Mouse (Mus musculus) c-Kit-positive CD71-positive TER-119-negative erythroid progenitor cells, embryonic 14.5 days (primary cell): ENCODE results near the gene Cdk2.
A peak's percentile ranks its signal among the peaks of the same experiment; 100 is the strongest.

Experiments used
- DNase-seq: peaks from one replicate; pipeline ENCODE4 v3.0.0-alpha.2; 2013; ENCODE audit warnings: low read depth

Gene Cdk2

DNA sequence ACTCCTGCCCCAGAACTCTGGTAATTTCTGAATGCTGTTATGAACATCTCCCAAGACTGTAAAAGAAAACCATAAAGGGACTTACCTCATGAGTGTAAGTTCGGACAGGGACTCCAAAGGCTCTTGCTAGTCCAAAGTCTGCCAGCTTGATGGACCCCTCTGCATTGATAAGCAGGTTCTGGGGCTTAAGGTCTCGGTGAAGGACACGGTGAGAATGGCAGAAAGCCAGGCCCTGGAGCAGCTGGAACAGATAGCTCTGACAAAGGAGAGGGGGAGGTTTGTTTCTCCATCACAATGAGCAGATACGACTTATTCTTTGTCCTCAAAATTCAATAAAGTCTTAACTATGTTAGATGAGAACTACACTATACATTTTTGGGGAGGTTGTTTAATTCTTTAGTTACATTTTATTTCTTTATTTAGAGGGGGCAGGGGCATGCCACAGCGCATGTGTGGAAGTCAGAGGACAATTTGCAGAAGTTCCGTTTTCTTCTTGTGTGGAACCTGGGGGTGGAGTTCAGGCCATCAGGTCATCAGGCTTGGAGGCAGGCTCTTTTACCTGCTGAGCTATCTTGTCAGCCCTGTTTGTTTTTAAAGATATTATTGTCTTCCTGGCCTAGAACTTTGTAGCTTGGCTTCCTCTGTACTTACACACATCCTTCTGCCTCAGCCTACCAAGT lies 2.4 kb downstream of the Cdk2 start:
- DNase-seq, result no peak

GRCm38 (mm10) chr10:128700712-128701111 lies 4.1 kb downstream of the Cdk2 start:
- no peak for DNase-seq

DNA sequence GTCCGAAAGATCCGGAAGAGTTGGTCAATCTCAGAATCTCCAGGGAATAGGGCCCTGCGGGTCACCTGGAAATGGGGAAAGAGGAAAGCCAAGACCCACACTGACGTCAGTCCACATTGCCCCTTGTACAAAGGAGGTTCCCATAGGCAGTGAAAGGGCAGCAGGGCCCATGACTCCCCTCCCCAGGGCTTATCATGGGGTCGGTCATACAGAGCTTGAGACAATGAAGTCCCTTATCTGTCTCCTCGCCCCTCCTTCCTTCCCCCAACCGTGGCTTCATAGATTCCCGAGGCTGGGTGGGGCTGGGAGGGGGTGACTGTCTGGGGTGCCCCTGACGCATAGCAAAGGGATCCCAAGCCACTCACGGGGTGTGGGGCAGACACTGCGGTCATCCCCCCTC lies 5.2 kb downstream of the Cdk2 start:
- no peak for DNase-seq

GRCm38 (mm10) chr10:128699006-128699405 lies 5.8 kb downstream of the Cdk2 start:
- DNase-seq, result no peak

GRCm38 (mm10) chr10:128697072-128697725 lies 7.6 kb downstream of the Cdk2 start:
- DNase-seq, result no peak

DNA sequence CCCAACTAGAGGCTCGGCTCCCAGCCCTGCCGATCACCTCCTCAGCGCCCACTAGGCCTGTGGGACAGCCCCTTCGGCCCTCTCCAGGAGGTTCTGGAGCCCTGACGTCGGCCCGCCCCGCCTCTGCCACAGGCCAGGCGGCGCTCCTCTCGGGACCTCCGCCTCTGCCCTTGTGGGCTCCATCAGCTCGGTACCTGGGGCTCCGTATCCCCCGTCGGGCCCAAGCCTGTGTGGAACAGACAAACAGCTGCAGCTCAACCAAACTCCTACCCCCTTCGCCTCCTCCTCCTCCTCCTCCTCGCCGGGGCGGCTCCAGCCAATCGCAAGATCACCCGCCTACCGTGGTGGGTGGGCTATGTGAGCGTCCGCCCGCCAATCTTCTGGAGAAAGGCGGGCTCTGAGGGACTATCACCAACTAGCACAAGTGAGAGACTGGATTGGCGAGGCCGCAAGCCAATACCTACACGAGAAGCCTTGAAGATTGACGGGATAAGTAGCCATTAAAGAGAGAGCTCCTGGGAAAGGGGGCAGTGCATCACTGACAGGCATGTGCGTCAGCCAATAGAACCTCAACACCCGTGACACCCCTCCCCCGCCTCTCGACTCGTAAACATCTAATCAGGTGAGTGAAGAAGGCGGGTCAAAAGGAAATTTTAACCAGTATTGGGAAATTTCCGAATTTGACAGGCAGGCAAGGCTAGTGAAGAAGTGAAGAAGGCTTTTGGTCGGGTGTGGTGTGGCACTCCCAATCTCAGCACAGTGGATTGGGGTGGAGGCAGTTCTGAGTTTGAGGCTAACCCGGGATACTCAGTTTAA lies 8.6 kb downstream of the Cdk2 start, which contains the start of gene Rab5b:
Rab5b (minus strand) TSS at position 273 of the 816 bp plus-strand sequence.
- DNase-seq, result peak; percentile 97

DNA sequence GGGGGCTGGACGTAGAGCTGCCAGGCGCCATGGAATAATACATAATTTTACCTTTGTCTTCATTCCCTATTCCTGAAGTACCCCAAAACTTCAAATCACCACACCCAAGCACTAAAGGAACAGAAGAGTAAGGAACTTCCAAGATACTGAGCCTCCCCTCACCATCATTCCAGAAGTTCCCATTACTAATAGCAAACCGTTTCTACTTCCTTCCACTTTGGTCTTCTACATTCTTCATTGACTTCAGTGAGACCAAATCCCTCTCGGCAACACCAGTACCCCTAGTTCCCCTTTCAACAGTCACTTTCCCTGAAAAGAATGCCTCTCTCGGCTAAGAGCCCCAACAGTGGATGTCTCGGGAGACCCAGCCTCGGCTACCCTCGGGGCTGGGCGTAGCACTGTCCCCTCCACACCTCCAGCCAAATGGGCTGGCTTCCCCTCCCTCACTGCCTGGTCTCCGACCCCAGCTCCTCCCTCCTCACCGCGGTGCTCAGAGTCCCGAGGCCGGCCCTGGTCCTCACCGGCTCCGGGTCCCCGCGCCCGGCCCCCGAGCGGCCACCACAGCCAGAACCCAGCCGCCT lies 9.3 kb downstream of the Cdk2 start:
- DNase-seq, result peak; percentile 21

GRCm38 (mm10) chr10:128674469-128675008 lies 30.3 kb downstream of the Cdk2 start:
- DNase-seq, result peak; percentile 58

DNA sequence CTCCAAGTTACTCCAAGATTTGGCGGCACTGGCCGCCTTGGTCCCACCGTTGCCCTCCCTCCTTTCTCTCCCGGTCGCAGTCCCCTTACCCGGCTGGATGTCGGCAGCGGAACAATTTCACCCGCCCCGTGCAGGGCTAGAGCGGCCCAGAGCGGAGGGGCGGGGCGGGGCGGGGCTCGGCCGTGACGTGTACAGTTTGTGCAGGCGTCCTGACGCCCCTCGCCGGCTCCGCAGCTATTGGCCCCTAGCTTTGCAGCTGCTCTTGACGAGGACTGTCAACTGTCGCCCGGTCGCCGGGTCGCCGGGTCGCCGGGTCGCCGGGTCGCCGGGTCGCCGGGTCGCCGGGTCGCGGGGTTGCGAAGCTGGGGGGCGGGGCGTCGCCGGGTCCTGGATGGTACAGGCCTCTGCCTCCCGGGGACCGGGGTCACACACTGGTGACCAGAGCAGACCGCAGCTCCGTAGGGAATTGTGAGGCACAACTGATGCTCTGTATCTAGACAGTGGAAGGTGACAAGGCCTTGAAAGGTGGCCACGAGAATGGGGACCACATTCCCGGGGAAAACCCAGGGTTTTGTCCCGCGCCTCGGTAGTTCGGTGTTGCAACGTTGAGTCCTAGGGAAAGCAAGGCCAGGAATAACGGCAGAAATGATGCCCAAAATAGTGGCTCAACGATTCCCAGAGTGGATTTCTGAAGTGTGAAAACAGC lies 30.9 kb downstream of the Cdk2 start, which contains the start of gene Suox:
Suox (minus strand) TSS at position 311 of the 706 bp plus-strand sequence.
- peak; percentile 63 for DNase-seq

GRCm38 (mm10) chr10:128671148-128671547 lies 33.7 kb downstream of the Cdk2 start:
- no peak for DNase-seq

DNA sequence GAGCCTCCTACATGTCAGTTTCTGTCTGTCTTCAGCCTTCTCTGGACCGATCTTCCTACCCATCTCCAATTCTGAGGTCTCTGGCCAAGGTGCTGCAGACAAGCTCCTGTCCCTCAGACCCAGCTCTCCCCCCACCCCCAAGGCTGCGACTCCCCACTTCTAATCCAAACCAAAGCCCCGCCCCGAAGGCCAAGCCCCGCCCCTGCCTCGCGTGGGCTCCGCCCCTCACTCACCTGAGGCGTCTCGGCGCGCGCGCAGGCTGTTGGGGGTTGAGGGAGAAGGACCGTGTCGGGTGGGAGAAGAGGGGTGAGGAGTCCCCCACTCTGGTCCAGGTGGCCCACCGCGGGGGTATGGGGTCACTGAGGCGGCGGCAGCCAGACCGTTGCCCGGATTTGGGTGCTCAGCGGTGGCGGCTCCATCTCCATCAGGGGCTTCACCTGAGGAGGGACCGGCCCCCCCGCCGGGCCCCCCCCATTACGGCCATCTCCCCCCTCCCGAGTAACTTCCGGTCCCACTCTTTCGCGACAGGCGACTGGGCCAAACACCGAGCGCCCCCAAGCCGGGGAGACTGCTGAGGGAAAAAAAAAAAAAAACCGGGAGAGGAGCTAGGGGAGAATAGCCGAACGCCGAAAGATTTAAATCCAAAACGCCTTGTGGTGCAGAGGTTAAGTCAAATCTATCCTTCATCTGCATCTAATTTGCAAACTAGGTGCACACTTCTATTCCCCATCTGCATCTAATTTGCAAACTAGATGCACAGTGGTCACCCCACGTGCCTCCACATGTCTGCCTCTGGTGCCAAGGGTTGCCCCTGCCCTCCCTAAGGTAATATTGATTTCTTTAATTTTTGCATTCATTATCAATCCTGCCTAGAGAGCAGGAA lies 35.8 kb downstream of the Cdk2 start:
- DNase-seq, result no peak

DNA sequence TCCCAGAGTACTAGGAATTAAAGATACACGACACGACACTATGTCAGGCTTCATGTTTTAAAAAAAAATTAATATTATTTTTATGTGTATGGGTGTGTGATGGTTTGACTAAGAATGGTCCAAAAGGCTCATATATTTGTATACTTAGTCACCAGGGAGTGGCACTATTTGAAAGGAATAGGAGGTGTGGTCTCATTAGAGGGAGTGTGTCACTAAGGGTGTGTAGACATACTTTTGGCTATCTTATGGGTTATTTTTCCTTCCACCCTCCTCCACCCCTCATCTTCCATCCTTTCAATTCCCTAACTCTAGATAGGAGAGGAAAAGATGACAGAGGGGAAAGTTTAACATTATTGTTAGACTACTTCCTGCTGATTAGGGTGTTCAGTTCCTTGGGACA lies 39.0 kb downstream of the Cdk2 start:
- DNase-seq, result no peak

DNA sequence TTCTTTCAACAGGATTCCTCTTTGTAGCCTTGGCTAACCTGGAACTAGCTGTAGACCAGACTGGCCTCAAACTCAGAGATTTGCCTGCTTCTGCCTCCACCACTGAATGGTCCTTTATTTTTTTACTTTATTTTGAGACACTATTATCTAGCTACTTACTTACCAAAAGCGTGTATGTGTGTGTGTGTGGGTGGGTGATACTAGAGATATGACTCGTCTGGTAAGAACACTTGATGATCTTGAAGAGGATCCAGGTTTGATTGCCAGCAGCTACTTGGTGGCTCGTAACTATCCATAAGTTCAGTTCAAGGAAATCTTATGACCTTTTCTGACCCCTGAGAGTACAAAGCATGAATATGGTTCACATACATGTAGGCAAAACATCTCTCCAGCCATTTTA lies 39.5 kb downstream of the Cdk2 start:
- DNase-seq, result no peak

GRCm38 (mm10) chr10:128664808-128665207 lies 40.0 kb downstream of the Cdk2 start:
- no peak for DNase-seq

DNA sequence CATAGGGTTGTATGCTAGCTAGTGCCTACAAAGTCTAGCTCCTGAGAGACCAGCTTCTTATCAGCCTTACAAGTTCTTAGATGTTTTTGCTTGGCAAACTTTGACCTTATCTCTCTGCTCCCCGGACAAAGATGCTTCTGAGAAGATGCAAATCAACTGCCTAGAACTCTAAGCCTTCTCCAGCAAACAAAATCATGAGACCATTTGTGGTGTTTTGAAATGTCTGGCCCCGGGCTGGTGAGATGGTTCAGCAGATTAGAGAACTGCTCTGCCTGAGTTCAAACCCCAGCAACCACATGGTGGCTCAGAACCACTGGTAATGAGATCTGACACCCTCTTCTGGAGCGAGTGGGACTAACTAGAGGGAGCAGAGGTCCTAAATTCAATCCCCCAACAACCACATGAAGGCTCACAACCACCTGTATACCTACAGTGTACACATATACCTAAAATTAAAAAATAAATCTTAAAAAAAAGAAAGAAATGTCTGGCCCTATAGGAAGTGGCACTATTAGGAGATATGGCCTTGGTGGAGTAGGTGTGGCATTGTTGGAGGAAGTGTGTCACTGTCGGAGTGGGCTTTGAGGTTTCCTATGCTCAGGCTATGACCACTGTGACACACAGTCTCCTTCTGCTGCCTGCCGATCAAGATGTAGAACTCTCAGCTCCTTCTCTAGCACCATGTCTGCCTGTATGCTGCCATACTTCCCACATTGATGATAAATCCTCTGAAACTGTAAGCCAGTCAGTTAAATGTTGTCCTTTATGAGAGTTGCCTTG lies 41.2 kb downstream of the Cdk2 start:
- no peak for DNase-seq

GRCm38 (mm10) chr10:128662465-128662864 lies 42.4 kb downstream of the Cdk2 start:
- no peak for DNase-seq

DNA sequence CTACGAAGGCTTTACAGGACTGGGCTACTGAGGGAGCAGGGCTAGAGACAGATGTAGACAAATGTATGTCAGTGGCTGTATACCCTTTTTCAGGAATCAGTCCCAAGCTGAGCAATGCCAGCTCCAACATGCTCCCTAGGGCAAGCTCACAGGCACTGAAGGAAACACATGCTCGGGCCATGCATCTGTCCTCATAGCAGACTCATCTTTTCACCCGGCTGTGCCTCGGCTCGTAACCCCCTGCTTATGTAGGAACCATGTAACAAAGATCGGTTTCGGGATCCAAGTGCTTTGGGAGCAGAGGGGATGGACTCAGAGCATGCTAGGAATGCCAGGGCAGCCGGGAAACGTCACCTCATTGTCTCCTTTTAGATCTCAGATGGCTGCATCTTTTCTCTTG lies 45.3 kb downstream of the Cdk2 start:
- no peak for DNase-seq

- no peak for DNase-seq
These were observed 47.0 kb downstream of the Cdk2 start for GRCm38 (mm10) chr10:128657844-128658243.

DNA sequence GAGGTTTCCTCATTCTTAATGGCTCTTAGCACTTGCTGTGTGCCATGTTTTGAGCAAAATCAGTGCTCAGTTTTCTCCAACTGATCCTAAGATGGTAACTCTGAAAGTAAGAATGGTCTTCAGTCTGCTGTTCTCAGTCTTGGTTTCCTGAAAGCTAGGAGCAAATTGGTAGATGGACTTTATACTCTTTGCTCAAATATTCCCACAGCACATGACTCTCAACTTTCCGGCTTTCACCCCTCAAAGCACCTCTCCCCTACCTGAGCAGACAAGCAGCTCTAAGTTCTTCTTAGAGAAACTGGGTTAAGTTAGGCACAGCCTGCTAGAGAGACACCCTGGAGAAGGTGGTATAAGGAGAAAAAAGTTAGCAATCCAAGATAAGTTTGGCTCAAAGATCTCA lies 48.1 kb downstream of the Cdk2 start:
- DNase-seq, result no peak

DNA sequence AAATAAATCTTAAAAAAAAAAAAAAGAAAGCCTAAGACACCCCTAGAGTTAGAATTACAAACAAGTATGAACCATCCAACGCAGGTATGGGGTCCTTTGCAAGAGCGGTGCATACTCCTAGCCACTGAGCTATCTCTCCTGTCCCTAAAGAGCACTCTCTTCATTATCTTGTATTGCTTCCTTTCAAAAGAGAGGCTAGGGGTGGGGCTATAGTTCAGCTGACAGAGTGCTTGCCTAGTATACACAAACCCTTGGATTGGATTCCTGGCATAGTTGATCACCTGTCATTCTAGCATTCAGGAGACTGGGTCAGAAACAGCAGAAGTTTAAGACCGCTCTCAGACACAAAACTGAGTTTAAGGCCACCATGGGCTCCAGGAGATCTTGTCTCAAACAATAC lies 49.6 kb downstream of the Cdk2 start:
- no peak for DNase-seq
